Mouse (Mus musculus) urinary bladder, adult 2 months (tissue): ENCODE data around the gene Thbd. TPM values are rescaled to one million over a fixed set of nuclear protein-coding genes. Genes with fewer than 3 reads are reported as not detected.
A peak's percentile ranks its signal among the peaks of the same experiment; 100 is the strongest.

Experiments used
- DNase-seq: peaks from one replicate; pipeline ENCODE4 v3.0.0; 2022; ENCODE audit warnings: low spot score
- polyA plus RNA-seq: library from polyadenylated mRNA; depleted of rRNA; stranded (reverse); fragments of >200 nt; gene quantifications from 2 replicates; pipeline ENCODE4 v1.2.3, GENCODE M21; 2012

Gene Thbd
- polyA plus RNA-seq, 1 experiment = 55.0 TPM

- DNase-seq = no peak
Measured at GRCm38 (mm10) chr2:148425709-148426382, 17.9 kb upstream of the Thbd start.

GRCm38 (mm10) chr2:148421706-148422105 lies 13.7 kb upstream of the Thbd start:
- no peak for DNase-seq

DNA sequence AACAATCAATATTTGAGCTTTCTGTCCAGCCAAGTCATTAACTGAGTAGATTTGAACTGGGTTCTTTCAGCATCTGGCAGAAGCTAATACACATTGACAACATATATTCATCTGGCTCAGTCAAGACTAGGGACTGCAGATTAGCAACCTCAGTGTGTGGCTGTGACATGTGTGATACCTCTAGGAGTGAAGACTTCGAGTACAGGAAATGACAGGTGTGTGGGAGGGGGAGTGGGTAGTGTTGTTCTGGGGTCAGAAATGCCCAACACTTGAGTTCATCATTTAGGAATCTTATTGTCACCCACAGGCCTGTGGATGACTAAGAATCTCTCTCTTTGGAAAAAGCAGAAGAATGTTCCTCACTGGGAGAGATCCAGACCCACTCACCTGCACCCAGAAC lies 13.1 kb upstream of the Thbd start:
- no peak for DNase-seq

- no peak for DNase-seq
Measured at GRCm38 (mm10) chr2:148419776-148420175, 11.8 kb upstream of the Thbd start.

- no peak for DNase-seq
Measured at GRCm38 (mm10) chr2:148419151-148419550, 11.2 kb upstream of the Thbd start.

- DNase-seq = no peak
Measured at GRCm38 (mm10) chr2:148409821-148410220, 1.8 kb upstream of the Thbd start.

- DNase-seq = peak; percentile 67
Measured at GRCm38 (mm10) chr2:148409141-148409540, 1.2 kb upstream of the Thbd start.

DNA sequence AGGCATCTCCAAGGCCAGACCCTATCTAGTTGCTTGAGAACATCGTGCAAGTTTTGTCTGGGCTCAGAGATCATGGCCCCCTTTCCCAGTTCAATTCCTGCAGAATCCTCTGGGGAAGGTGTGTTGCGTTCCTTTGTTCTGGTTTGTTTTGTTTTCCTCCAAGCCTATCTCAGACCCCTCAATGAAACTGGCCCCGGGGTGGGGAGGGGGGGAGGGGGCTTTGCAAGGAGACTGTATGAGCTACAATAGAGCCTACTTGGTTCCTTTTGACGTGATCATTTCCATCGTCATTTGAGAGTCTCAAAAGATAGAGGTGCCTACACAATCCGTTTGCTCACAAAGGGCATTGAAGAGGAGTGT lies 753 bp upstream of the Thbd start:
- DNase-seq = no peak

DNA sequence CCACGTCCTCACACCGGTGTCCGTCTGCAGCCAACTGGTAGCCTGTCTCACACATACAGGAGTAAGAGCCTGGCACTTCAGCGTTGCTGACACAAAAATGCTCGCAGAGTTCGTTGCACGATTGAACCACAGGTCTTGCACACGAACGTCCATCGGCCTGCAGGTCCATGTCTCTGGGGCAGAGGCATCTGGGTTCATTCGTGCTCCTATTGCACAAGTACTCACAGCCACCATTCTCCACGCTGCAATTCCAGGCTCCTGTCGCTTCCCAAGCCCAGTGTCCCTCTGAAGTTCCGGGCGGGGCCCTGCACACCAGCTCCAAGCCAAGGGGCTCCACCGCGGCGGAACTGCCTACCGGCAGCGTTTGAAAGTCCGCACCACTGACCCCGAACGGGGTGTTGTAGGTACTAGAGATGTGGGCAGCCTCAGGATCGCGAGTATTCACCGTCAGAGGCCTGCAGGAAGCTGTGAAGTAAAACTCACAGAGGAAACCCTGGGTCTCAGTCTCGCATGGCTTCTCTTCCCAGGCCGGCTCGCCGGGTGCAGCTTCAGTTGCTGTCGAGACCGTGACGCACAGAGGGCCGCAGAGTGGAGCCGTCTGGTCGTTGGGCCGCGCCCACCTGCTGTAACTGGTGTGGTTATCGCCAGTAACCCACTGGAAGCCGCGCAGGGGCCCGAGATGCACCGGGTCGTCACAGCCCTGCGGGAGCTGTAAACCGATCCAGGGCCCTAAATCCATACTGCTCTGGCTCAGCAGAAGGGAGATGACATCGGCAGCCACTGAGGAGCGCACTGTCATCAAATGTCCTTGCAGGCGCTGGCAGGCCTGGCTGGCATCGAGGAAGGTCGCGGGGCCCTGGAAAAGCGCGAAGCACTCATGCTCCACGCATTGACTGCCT lies 768 bp downstream of the Thbd start:
- peak; percentile 44 for DNase-seq

- DNase-seq = no peak
Measured at GRCm38 (mm10) chr2:148406160-148406970, 1.6 kb downstream of the Thbd start.

DNA sequence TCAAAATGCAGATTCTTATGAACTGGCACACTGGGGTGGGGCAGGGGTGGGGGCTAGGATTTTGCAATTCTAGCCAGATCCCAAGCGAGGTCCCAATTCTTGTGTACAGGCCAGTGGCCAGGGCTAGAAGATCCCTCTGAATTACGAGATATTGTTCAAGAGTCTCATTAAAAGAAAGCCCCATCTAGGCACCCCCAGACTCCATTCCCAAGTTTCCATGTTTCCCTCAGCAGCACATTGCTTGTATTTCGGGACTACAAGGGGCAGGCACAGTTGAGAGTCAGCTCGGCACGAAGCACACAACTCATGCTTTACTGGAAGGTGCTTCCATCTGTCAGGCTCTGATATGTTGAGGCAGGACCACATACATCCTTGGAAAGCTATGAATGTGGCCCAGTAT lies 3.1 kb downstream of the Thbd start:
- no peak for DNase-seq

DNA sequence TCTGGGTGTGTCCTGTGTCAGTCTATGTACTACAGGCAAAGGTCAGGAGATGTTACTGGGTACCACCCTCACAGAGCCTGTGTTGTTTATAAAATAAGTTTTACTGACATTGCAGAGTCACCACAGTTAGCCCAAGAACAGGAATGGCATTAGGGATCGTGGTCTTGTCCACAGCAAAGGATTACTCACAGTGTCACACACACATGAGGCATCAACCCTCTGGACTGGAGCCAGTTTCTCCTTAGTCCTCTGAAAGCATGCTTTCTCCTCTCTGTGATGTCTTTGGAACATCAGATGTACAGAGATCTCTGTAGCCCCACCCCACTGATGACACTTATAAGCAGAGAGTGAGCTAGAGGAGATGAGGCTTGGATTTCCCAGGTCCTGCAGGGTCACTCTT lies 5.8 kb downstream of the Thbd start:
- DNase-seq = no peak

GRCm38 (mm10) chr2:148398901-148399685 lies 8.9 kb downstream of the Thbd start:
- DNase-seq = no peak

GRCm38 (mm10) chr2:148397784-148398100 lies 10.2 kb downstream of the Thbd start:
- DNase-seq = no peak

DNA sequence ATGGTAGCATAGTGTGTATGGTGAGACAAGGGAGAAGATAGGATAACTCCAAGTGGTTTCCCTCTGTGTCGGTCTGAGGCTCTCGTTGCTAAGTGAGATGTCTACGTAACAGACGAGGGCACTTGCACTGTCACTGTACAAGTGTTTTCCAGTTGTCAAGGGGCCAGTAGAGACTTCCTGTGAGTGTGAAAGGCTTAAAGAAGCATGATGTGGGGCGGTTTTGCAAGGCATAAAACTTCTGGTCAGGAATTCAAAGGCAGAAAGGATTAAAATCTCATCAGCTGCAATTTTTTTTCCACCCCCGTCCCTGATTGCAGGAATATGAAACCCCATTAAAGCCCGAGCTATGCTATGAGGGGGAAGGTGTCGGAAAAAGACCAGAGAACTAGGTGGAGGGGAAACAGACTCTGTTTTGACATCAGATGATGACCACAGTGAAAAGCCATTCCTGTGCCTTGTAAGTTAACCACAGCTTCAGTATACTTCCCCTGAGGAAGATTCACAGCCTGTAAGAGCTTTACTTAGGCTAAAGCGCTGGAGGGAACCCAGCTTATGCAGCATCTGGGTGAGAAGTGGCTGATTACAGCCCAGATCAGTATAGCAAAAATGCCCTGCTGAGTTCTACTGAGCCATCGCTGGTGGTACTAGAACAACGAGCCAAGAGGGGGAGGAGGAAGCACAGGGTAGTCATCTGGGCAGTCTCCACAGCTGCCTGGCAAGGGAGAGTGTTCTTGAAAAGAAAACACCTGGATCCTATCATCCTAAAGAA lies 10.8 kb downstream of the Thbd start:
- DNase-seq = no peak

DNA sequence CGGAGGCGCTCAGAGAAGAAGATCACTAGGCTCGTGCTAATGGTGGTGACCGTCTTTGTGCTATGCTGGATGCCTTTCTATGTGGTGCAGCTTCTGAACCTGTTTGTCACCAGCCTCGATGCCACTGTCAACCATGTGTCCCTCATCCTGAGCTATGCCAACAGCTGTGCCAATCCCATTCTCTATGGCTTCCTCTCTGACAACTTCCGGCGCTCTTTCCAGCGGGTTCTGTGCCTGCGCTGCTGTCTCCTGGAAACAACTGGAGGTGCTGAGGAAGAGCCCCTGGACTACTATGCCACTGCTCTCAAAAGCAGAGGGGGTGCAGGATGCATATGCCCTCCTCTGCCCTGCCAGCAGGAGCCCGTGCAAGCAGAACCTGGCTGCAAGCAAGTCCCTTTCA lies 11.8 kb downstream of the Thbd start:
- DNase-seq = no peak

DNA sequence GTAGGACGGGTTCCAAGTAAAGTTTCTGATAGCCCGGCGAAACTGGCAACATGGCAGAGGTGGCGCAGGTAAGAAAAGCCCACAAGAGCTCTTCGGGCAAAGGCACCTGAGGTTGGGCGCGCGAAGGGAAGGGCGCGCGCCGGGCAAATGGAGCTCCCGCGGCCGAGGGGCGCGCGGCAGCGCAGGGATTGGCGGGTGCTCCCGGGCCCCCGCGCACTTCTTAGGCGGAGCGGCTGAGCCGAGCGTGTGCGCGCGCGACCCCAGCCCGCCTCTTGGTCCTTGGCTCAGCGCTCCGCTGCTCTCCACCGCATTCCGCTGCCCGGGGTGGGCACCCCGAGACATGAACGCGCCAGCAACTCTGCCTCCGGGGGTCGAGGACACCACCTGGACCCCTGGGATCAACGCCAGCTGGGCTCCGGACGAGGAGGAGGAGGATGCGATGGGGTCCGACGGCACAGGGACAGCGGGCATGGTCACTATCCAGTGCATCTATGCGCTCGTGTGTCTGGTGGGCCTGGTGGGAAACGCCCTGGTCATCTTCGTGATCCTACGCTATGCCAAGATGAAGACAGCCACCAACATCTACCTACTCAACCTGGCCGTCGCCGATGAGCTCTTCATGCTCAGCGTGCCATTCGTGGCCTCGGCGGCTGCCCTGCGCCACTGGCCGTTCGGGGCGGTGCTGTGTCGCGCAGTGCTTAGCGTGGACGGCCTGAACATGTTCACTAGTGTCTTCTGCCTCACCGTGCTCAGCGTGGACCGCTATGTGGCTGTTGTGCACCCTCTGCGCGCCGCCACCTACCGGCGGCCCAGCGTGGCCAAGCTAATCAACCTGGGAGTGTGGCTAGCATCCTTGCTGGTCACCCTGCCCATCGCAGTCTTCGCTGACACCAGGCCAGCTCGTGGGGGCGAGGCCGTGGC lies 12.6 kb downstream of the Thbd start, which contains the start of gene Sstr4:
Sstr4 (plus strand) TSS at position 214 of the 921 bp plus-strand sequence.
- DNase-seq = no peak

GRCm38 (mm10) chr2:148393846-148394245 lies 14.1 kb downstream of the Thbd start:
- no peak for DNase-seq

- no peak for DNase-seq
Measured at GRCm38 (mm10) chr2:148393149-148393548, 14.8 kb downstream of the Thbd start.
